In genomic region chr3:51417485-51417884, GRCm38 (mm10) we compare ENCODE assay signal across 8 mouse cellular contexts. TPM values are rescaled to one million over a fixed set of nuclear protein-coding genes. Genes with fewer than 3 reads are reported as not detected.
DNase-seq lines count a peak whose midpoint lies in the region; ATAC-seq and TF ChIP-seq lines count a peak whose summit lies in the region.
"Had no signal": no experiment of that assay in that cellular context is flagged by ENCODE, and none has a peak within 500 bp of the region (broad histone marks: within the 10 kb centered on the region; RNA-seq: fewer than 3 reads in every experiment).

No protein-coding gene starts in this region.

- peak overlapping the region; percentile 99 for H3K4me3 ChIP-seq in lung, embryonic 14.5 days (ENCODE audit: low read depth, low read length)
- peak overlapping the region; percentile 97 for H3K4me3 ChIP-seq in embryonic facial prominence, embryonic 14.5 days (ENCODE audit: low read depth, low read length)
- H3K4me3 ChIP-seq in limb, embryonic 11.5 days (ENCODE audit: low read depth, low read length) = peak overlapping the region; percentile 99
- H3K4me3 ChIP-seq in stomach, embryonic 14.5 days (ENCODE audit: low read depth, low read length) = peak overlapping the region; percentile 94

- TF ChIP-seq CTCF in lung, embryonic 14.5 days (IDR thresholded peaks at IDR 0.05; ENCODE audit: low read depth) = no peak

- no peak overlapping the region for H3K27ac ChIP-seq in lung, embryonic 14.5 days (ENCODE audit: low read depth)
- H3K27ac ChIP-seq in embryonic facial prominence, embryonic 14.5 days (replicated peaks; ENCODE audit: low read depth, low read length) = no peak overlapping the region
- H3K27ac ChIP-seq in limb, embryonic 11.5 days (replicated peaks; ENCODE audit: low read depth, low read length) = no peak overlapping the region
- H3K27ac ChIP-seq in stomach, embryonic 14.5 days (ENCODE audit: low read length) = no peak overlapping the region

- no peaks in the 10 kb centered on the region for H3K36me3 ChIP-seq in lung, embryonic 14.5 days (ENCODE audit: insufficient read depth)
- 0 out of 2 replicates have a peak, but pooled peaks cover 3% of the 10 kb centered on the region for H3K36me3 ChIP-seq in embryonic facial prominence, embryonic 14.5 days (ENCODE audit: control insufficient read depth, insufficient read depth, low read length)
- no peaks in the 10 kb centered on the region for H3K36me3 ChIP-seq in limb, embryonic 11.5 days (ENCODE audit: control insufficient read depth, insufficient read depth, low read length)
- H3K36me3 ChIP-seq in stomach, embryonic 14.5 days (ENCODE audit: control insufficient read depth, insufficient read depth, low read length) = no peaks in the 10 kb centered on the region; the same call in 1 of the 2 replicates

- no peak for DNase-seq in lung, embryonic 14.5 days
- DNase-seq in lung, postnatal 10 days = no peak
- no peak for DNase-seq in embryonic facial prominence, embryonic 14.5 days (ENCODE audit: low spot score)
- DNase-seq in limb, embryonic 11.5 days (ENCODE audit: low spot score) = no peak
- no peak for DNase-seq in spleen, adult 12 weeks (ENCODE audit: low spot score)
- DNase-seq in thymus, postnatal 0 days (ENCODE audit: low spot score) = no peak
- DNase-seq: spleen, adult 18-20 months had no signal

- WGBS in lung, embryonic 14.5 days = 44% methylated on average over 2 of the region's 2 CpGs
- WGBS in embryonic facial prominence, embryonic 14.5 days = 37% methylated on average over 2 of the region's 2 CpGs
- 52% methylated on average over 2 of the region's 2 CpGs for WGBS in limb, embryonic 11.5 days
- WGBS in stomach, embryonic 14.5 days = 48% methylated on average over 2 of the region's 2 CpGs

- H3K27me3 ChIP-seq in lung, embryonic 14.5 days (ENCODE audit: insufficient read depth, low read length) = no peaks in the 10 kb centered on the region
- H3K27me3 ChIP-seq in embryonic facial prominence, embryonic 14.5 days (replicated peaks; ENCODE audit: control insufficient read depth, insufficient read depth, low read length) = no peaks in the 10 kb centered on the region
- no peaks in the 10 kb centered on the region for H3K27me3 ChIP-seq in limb, embryonic 11.5 days (ENCODE audit: control insufficient read depth, insufficient read depth, low read length)
- H3K27me3 ChIP-seq in stomach, embryonic 14.5 days (ENCODE audit: control insufficient read depth, insufficient read depth, low read length) = no peaks in the 10 kb centered on the region

- H3K9me3 ChIP-seq in lung, embryonic 14.5 days (ENCODE audit: low read depth, low read length) = no peaks in the 10 kb centered on the region
- no peaks in the 10 kb centered on the region for H3K9me3 ChIP-seq in embryonic facial prominence, embryonic 14.5 days (ENCODE audit: control insufficient read depth, low read length)
- H3K9me3 ChIP-seq in limb, embryonic 11.5 days (ENCODE audit: control insufficient read depth, low read length) = no peaks in the 10 kb centered on the region
- H3K9me3 ChIP-seq in stomach, embryonic 14.5 days (ENCODE audit: control insufficient read depth, low read depth, low read length) = no peaks in the 10 kb centered on the region

- ATAC-seq in lung, embryonic 14.5 days (ENCODE audit: insufficient read depth) = no peak
- ATAC-seq in embryonic facial prominence, embryonic 14.5 days (ENCODE audit: low read depth) = no peak
- no peak for ATAC-seq in limb, embryonic 11.5 days (ENCODE audit: insufficient number of reproducible peaks, low FRiP score, low TSS enrichment, low read depth)
- ATAC-seq in stomach, embryonic 14.5 days (ENCODE audit: insufficient number of reproducible peaks, insufficient read depth, low FRiP score, low read depth) = no peak

- peaks cover 8% of the 10 kb centered on the region; the same call in 1 of the 2 replicates for H3K4me1 ChIP-seq in lung, embryonic 14.5 days (ENCODE audit: insufficient read depth)
- peaks cover 19% of the 10 kb centered on the region for H3K4me1 ChIP-seq in embryonic facial prominence, embryonic 14.5 days (ENCODE audit: control insufficient read depth, insufficient read depth, low read length)
- H3K4me1 ChIP-seq in limb, embryonic 11.5 days (ENCODE audit: control insufficient read depth, insufficient read depth, low read length) = peaks cover 7% of the 10 kb centered on the region
- H3K4me1 ChIP-seq in stomach, embryonic 14.5 days (ENCODE audit: control insufficient read depth, insufficient read depth, low read length) = peaks cover 23% of the 10 kb centered on the region; the same call in 1 of the 2 replicates

- peak overlapping the region; percentile 83 for H3K4me2 ChIP-seq in lung, embryonic 14.5 days
- H3K4me2 ChIP-seq in embryonic facial prominence, embryonic 14.5 days (ENCODE audit: low read depth, low read length) = peak overlapping the region; percentile 72
- H3K4me2 ChIP-seq in limb, embryonic 11.5 days (ENCODE audit: low read depth, severe bottlenecking) = peak overlapping the region; percentile 46
- peak overlapping the region; percentile 76 for H3K4me2 ChIP-seq in stomach, embryonic 14.5 days (replicated peaks; ENCODE audit: low read depth, low read length)

- no peak overlapping the region for H3K9ac ChIP-seq in lung, embryonic 14.5 days
- no peak overlapping the region for H3K9ac ChIP-seq in embryonic facial prominence, embryonic 14.5 days (ENCODE audit: low read depth, low read length)
- no peak overlapping the region for H3K9ac ChIP-seq in limb, embryonic 11.5 days (ENCODE audit: low read length)
- no peak overlapping the region; the same call in 1 of the 2 replicates for H3K9ac ChIP-seq in stomach, embryonic 14.5 days (replicated peaks; ENCODE audit: low read depth, low read length)

RNA-seq across cellular contexts. Expression of gene Naa15, which starts 2.5 kb away (rescaled TPM):
- 45.4 and 49.5 TPM in 2 replicates for polyA plus RNA-seq in lung, embryonic 14.5 days (2014; fragmentation: Nextera tagmentation; extraction: Ambion mirVana)
- polyA plus RNA-seq in embryonic facial prominence, embryonic 14.5 days (2014; fragmentation: Nextera tagmentation; extraction: Ambion mirVana) = 34.5 and 34.8 TPM in 2 replicates
- 52.0 and 54.4 TPM in 2 replicates for polyA plus RNA-seq in limb, embryonic 11.5 days (2014; fragmentation: Nextera tagmentation; extraction: Ambion mirVana)
- 41.5 and 45.7 TPM in 2 replicates for polyA plus RNA-seq in stomach, embryonic 14.5 days (2014; fragmentation: Nextera tagmentation; extraction: Ambion mirVana)
- polyA plus RNA-seq in thymus, postnatal 0 days (2015; fragmentation: Nextera tagmentation; extraction: Ambion mirVana) = 34.6 and 48.5 TPM in 2 replicates

RNA-seq across cellular contexts. Expression of gene Ndufc1, which starts 8.7 kb away (rescaled TPM):
- 650 and 732 TPM in 2 replicates for polyA plus RNA-seq in lung, embryonic 14.5 days (2014; fragmentation: Nextera tagmentation; extraction: Ambion mirVana)
- 663 and 761 TPM in 2 replicates for polyA plus RNA-seq in embryonic facial prominence, embryonic 14.5 days (2014; fragmentation: Nextera tagmentation; extraction: Ambion mirVana)
- polyA plus RNA-seq in limb, embryonic 11.5 days (2014; fragmentation: Nextera tagmentation; extraction: Ambion mirVana) = 663 and 706 TPM in 2 replicates
- 674 and 700 TPM in 2 replicates for polyA plus RNA-seq in stomach, embryonic 14.5 days (2014; fragmentation: Nextera tagmentation; extraction: Ambion mirVana)
- polyA plus RNA-seq in thymus, postnatal 0 days (2015; fragmentation: Nextera tagmentation; extraction: Ambion mirVana) = 835 and 844 TPM in 2 replicates

RNA-seq across cellular contexts. Expression of gene Mgarp, which starts 20.9 kb away (rescaled TPM):
- polyA plus RNA-seq in lung, embryonic 14.5 days (2014; fragmentation: Nextera tagmentation; extraction: Ambion mirVana) = 2.7 and 3.6 TPM in 2 replicates
- polyA plus RNA-seq in embryonic facial prominence, embryonic 14.5 days (2014; fragmentation: Nextera tagmentation; extraction: Ambion mirVana) = 2.5 and 5.2 TPM in 2 replicates
- 2.4 and 5.0 TPM in 2 replicates for polyA plus RNA-seq in limb, embryonic 11.5 days (2014; fragmentation: Nextera tagmentation; extraction: Ambion mirVana)
- polyA plus RNA-seq in stomach, embryonic 14.5 days (2014; fragmentation: Nextera tagmentation; extraction: Ambion mirVana) = 2.9 and 3.0 TPM in 2 replicates
- polyA plus RNA-seq in thymus, postnatal 0 days (2015; fragmentation: Nextera tagmentation; extraction: Ambion mirVana) = 0.72 and 1.0 TPM in 2 replicates
